Mouse (Mus musculus) layer of hippocampus, postnatal 14 days (tissue): ENCODE measurements at regions not wholly inside any gene's neighbourhood (a gene's known extent, or its start where the extent isn't known, plus 50 kb on each side); places are given as distances from the start of the nearest gene placed in this dataset.

ENCODE experiments used
- DNase-seq, 2 experiments: peaks; one replicate each; pipeline ENCODE4 v3.0.0; 2021 to 2022; ENCODE audit warnings: low spot score in 2 of 2, mixed read lengths in 1 of 2

DNA sequence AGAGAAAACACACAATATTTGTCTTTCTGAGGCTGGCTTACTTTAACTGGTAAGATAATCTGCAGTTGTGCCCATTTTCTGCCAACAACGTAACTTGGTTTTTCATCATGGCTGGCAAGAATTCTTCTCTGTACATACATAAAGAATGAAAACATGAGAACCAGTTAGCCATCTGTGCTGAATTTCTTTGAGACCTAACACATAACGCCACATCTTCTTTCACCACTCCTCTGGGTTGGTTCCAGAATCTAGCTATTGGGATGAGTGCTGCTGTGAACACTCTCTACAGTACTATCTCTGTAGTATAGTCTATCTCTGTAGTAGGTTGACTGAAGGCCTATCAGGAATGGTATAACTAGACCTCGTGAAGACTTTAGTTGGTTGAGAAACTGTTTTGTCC, 132.1 kb downstream of the 1700020N01Rik start:
- DNase-seq = no peak

DNA sequence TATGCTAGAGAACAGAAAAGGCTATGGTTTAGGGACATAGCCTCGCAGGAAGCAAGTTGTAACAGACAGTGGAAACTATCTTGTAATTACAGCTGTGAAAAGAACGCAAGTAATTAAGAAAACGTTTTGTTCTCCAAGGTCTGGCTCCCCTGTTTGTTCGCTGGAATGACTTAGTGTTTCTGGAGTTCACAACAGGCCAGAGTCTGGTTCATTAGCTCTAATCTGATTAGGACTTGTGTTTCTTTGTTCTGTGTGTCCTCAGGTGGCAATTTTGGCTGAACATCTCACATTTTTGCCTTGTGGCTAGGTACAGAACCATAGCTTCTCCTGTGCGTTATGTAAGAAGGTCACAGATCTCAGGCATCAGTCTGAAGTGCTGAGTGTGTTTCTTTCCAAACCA, 141.7 kb upstream of the Sgk1 start:
- no peak for DNase-seq

DNA sequence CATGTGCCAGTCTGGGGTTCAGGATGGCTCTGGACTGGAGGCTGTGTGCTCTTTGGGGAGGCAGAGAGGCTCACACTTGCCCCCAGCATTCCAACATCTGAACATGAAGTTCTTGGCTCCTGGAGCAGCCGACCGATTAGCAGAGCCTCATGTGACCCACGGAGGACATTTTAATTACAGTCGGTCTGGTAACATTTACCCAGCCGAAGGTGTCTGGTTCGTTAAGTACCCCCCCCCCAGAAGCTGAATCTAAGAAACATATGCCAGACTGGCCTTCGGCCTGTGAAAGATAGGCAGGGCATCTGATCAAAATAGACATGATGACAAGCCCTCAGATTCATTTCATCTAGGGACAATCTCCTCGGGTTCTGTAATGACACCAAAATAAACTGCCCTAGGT, 140.4 kb upstream of the Sgk1 start:
- DNase-seq = no peak

DNA sequence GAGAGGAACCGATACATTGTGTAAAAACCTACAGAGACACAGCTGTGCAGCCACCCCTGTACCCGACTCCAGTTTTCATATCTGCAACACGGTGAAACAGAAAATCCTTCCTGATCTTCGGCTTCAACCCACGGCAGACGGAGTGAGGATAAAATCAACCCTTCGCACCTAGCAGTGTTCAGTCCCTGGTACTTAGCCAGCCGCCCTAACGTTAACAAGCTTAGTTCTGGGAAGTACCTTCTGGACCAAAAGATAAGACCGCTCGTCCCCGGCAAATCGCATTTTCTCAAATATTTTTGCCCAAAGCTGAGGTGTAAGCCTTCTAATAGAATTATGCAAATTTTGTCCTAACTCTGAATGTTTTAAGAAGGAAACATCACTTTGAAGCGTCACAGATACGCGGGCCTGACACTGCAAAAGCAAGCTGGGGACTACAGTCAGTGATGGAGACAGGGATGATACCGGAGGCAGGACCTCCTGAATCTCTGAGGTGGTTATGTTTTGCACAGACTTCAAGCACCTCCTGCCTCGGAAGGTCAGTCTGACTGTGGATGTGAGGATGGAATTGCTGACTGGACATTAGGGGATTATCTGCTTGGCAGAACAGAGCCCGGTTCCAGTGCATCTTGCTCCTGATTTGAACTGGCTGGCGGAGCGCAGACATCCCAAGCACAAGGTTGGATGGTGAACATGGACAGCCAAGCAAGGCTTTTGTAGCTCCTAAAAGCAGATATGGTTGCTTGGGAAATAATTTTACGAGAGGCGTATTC, 139.8 kb upstream of the Sgk1 start:
- no peak for DNase-seq

DNA sequence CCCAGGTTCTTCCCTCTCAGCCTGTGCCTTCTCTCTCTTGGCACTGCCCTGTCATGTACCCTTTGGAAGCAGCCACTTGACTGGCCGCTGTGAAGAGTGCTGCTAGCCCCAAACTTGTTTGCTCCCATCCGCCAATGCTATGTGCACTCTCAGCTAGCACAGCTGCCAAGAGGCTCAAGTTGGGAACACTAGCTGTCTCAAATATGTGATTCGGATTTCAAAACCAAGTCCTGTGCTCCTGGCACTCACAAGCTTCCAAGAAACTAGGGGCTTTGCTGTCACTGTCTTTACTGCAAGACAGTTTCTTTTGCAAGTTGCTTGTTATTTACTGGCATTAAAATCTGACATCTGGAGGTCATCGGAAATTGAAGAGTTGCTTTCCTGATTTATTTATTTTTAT, 138.6 kb upstream of the Sgk1 start:
- no peak for DNase-seq

DNA sequence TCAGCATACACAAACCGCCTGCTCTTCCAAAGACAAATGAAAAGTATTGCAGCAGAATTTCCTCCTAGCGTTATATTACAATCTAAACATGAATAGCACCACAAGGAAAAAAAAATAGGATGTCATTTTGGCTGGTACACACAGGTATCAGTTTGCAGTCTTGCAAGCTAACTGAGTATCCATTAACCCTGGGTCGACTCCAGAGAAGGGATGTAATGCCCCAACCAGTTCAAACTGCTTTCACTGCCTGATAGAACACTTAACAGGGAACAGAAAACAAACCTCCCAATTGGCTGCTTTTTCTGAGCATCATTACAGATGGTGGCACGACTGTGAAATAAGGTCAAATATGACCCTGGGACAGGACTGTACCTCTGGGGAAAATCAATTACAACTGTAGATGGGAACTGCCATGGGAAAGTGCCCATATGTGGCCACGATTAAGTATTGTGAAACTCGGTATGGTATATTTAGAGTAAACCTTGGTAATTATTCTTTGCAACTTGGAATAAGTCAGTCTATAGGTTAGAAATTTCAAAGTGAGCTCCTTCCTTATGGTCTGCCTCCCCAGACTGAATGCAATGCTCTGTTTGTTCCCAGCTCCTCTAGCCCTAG, 137.5 kb upstream of the Sgk1 start:
- no peak for DNase-seq

DNA sequence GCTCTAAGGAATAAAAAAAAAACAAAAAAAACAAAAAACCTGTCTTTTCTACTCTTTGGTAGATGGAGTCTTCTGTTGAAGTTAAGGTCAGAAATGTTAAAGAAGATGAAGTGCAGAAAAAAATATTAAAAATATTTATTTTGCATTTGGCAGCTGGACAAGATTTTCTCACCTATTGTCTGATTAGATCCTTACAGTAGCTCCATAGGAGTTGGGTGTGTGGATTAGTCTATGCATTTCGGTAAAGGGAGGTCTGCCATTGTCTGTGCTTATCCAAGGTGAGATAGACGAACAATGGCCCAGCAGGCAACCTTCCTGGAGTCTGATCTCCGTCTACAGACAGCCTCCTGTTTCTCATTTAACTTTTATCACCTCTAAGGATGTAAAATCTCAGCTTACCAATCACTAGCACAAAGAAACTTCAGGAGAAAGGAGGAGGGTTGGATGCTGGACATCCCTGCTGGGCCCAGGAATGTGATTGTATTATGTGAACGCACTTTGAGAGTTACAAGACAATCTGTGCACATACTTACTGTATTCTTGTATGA, 136.0 kb upstream of the Sgk1 start:
- DNase-seq = no peak

DNA sequence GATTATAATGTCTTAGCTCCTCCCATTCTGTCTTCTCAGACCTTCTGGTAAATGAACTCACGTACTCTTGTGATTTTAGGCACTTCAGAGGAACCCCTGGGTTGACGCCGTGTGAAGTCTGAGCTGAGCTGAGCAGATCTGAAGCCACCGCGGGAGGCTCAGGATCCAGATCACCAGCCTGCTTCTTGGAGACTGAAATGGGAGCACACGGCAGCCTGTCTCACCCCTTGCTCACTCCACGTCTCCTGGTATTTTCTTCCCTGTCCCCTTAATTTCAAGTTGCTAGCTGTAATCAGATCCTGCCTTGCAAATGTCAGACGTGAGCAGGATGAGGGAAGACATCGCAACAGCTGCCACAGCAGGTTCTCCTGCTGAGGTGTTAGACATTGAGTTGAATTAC, 135.3 kb upstream of the Sgk1 start:
- DNase-seq = no peak

DNA sequence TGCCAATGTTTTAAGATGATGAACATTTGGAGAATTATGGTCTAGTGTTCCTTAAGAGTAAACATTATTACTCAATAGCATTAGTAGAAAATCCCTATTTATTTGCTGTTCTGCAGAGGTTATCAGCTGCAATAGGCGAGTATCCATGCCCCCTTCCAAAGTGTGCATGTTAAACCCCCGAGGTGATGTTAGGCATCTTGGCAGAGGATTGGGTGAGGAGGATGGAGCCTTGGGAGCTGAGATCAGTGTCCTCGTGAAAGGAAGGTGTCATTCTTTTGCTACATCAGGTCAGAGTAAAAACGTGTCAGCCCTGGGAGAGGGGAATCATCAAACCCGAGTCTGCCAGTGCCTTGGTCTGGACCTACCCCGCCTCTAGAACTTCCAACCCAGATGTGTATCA, 130.7 kb upstream of the Sgk1 start:
- no peak for DNase-seq

DNA sequence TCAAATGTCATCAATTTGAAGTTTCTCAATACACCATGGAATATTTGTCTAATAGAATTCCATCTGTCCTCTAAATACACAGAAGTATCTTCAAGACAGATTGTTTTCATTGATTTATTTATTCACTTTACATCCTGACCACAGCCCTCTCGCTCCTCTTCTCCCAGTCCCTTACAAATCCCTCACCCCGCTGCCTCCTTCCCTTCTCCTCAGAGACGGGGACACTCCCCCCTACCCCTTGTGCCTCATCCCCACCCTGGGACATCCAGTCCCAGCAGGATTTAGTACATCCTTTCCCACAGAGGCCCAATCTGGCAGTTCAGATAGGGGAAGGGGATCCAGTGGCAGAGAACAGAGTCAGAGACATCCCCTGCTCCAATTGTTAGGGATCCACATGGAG, 129.6 kb upstream of the Sgk1 start:
- DNase-seq = no peak

DNA sequence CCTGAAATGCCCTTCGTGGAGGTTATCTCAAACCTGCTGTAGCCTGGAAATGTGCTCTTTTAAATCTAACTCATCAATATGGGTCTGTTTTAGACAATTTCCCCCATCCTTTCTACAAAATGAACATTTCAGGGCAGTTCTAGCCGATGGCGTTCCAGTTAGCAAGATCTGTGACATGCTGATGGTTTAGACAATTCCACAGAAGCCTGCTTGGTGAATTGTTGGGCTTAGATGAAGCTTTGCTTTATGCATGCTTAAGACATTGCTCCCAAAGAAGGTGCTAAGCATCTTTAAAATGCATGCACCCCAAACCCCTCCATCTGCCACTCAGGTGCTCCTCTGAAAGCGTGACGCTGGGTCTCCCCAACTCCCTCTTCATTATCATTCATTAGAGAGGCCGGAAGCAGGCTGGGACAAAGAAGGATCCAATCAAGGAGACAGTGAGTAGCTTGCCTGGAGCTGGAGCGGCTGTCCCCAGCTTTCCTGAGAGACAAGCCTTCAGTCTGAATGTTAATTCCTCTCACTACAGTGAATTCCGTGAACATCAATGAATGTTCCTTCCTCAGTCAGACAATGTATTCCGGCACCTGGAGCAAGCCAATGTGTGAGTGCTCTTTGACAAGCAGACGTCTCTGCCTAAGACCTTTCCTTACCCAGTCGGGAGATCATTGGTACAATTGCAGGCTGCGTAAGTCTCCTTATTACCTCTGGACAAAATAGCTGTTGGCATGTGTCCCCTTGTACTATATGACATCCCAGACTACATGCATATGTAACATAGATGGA, 127.0 kb upstream of the Sgk1 start:
- no peak for DNase-seq

DNA sequence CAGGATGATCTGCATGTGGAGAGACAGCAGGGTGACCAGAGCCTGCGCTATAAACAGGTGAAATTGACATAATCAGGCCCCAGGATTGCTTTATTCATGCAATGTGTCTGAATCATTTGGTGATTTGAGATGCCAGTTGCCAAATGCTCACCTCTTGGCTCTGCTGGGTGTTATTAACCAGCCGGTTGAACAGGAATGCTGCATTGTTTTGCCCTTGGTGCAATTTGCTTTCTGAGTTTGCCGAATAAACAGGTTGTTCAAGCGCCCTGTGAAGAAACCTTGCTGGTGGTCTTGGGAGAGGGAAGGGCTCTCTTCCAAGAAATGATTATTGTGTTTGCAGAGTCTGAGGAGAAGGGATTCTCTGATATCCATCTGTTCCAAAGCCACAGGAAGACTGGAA, 126.3 kb upstream of the Sgk1 start:
- DNase-seq = no peak

DNA sequence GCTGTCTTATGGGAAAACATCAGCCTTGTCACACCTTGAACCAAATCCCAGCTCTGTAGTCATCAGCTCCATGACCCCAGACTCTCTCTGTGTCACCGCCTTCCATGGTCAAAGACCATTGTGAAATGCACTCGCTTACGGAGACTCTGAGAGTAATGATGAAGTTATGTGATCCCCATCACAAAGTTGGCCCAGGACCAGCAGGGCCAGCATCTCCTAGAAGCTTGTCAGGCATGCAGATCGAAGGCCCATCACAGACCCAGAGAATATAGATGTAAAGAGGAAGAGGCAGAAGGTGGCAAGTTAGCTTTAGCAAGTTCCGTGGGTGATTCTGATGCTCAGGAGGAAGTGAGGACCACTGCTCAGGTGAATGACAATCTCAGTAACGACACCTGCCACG, 125.2 kb upstream of the Sgk1 start:
- DNase-seq = no peak

DNA sequence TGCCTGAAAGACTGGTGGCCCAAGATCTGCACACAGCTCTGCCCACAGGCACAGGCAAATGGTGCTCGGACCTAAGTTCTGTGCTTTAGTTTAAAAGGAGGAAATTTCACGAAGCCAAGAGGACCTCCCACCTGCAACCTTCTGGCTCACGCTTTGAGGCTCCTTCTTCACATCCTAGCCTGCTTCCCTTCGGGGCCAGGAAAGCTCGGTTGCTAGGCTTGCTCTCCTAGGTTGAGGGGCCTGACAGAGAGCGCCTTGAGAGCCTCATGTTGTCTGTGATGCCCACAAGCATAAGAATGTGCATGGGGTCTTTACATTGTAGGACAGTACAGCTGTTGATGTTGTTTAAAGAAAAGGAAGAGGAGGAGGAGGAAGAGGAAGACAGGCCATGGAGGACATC, 123.9 kb upstream of the Sgk1 start:
- DNase-seq = no peak

DNA sequence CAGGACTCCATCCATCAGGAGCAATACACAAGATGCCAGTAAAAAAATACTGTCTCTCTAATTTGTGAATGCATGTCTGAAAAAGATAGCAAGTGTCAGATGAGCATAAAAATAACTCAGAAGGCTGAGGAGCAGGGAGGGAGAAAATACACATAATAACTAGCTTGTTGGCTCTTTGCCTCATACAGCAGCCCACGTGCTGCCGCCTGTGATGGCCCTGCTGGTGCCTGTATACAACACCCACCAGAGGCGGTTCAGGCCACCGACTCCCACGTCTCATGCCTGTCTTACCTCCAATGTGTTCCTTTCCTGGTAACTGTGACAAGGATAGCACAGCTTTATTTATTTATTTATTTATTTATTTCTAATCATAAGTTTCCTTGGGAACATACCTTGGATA, 119.5 kb upstream of the Sgk1 start:
- DNase-seq = peak in 1 of 2 experiments; percentile 65

DNA sequence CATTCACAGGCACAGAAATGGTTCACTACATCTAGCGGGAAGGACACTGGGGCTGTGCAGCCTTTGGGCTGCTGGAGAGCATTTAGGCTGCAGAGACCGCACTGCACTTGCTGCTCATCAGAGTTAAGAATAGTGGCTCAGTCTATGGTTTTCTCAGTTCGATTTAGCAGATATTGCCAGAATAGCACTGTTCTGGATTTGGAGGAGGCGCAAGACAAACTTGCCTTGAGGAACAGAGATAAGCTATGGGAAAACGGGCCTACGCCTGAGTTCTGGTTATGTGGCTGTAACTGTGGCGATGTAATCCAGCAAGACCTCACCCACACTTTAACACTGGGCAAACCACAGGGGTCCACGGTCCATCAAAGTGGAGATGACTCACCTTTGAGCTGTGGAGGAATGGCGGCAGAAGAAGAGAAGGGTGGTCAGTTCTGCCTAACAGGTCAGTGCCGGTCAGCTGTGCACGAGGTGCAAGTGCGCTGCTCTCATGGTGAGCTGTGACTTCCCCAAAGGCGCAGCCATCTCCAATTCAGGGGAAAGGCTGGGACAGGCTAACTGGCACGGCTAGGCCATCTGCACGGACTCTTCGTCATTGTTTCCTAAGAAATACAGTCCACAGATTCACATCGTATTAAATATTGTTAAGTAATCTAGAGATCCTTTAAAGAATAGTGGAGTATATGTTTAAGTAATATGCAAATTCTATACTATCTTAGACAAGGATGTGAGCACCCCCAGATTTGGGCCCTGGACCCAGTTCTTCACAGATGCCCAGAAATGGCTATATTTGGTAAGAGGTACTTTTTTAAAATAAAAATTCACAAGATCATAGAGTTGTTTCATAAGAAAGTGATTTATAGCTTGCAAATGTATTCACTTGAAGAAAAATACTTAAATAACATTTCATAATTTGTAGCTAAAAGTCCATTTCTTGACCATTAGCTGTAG, 118.7 kb upstream of the Sgk1 start:
- no peak for DNase-seq

DNA sequence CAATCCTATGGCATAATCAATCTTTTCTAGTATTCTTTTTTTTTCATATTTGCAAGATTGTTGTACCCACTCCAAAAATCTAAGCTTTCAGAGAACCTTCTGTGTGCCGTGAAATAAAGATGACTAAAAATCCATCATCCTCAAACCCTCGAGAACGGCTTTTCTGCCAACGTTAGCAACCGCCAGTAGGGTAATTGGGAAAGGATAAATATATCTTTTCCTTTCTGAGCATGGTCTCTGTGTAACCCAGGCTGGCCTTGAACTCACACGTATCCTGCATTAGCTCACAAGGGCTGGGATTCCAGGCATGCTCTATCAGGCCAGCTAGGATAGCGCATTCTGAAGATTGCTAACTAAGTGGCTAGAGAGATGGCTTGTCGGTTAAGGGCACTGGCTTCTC, 117.9 kb upstream of the Sgk1 start:
- DNase-seq = no peak

DNA sequence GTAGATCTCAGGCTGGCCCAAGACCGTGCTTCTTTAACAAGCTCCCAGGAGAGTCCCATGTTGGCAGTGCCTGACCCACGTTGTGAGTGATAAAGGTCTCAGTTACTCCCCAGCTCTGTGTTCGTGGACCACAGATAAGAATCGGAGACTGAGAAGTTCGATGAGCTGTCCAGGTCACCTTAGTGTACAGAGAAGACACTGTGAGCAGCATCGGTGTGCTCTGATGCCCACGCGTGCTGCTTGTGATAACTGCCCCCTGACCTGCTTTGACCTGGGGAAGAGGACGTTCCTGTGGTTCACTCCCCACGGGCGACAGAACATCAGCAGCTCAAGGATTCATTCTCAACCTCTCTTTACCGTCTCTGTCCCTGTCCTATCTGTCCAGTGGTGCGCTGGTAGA, 117.1 kb upstream of the Sgk1 start:
- no peak for DNase-seq

DNA sequence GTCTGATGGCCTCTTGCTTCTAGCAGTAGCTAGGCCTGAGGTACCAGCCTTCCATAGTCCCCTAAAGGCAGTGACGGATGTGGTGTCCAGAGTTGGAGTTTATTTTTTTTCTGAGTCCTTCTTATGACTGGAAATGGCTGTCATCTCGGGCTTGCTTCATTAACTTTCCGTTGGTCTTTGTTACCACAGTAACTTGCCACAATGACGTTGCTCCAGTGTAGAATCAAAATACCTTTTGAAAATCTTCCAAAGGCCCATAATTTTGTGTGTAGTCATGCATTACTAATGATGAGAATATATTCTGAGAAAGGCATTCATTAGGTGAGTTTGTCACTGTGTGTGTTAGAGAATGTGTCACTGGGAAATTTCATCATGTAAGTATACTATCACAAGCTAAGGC, 108.4 kb upstream of the Sgk1 start:
- DNase-seq = no peak

DNA sequence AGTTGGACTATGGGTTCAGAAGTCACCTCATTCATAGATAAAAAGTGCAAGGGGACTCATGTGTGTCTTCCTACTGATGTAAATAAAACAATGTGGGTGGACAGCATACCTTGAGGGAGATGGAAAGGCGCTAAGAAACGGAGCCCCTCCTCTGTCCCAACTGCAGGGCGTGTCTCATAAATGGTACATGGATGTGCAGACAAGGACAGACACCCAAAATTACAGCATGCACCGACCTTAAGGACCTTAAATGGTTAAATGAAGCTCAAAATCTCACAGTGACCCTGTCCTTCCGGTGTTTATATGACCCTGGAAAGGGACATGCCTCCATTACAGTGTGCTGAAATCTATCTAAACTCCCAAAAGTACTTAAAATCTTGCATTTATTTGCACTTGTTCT, 106.5 kb upstream of the Sgk1 start:
- no peak for DNase-seq
